Mouse (Mus musculus) lung, adult 2 months (tissue): ENCODE results near the gene Pnmal1.

ENCODE experiments used
- CTCF ChIP-seq: fragments of 200-500 bp; IDR thresholded peaks from 2 replicates; pipeline ENCODE4 v1.5.1; 2011; ENCODE audit warnings: mild to moderate bottlenecking, low read length, control low read depth; ENCODE audit not compliant: insufficient read depth
- POLR2A ChIP-seq: fragments of 200-500 bp; IDR thresholded peaks from 2 replicates; pipeline ENCODE4 v1.6.1; 2011; ENCODE audit warnings: low read depth, mild to moderate bottlenecking, control low read depth, low read length, borderline replicate concordance; ENCODE audit errors: extremely low read depth

GRCm38 (mm10) chr7:17003230-17003960, 43.9 kb downstream of the Pnmal1 start:
- TF ChIP-seq CTCF (no peak), POLR2A (no peak)
